Mouse (Mus musculus): ENCODE data around the gene Ndfip2. TPM values are rescaled to one million over a fixed set of nuclear protein-coding genes. Genes with fewer than 3 reads are reported as not detected.

Gene Ndfip2
- polyA plus RNA-seq, 1 experiment from 2014 or later = 124 TPM

- Histone ChIP-seq H3K36me3 (ENCODE audit: control insufficient read depth, insufficient read depth) (peaks cover 40% of the 10 kb centered on the region), H3K4me1 (replicated peaks; ENCODE audit: control insufficient read depth, insufficient read depth, low read length) (no peaks in the 10 kb centered on the region), H3K27me3 (replicated peaks; ENCODE audit: control insufficient read depth, insufficient read depth, low read length) (no peaks in the 10 kb centered on the region), H3K4me3 (ENCODE audit: low read depth, low read length) (no peak overlapping the region), H3K9ac (ENCODE audit: low read depth, low read length) (no peak overlapping the region), H3K4me2 (replicated peaks; ENCODE audit: low read depth) (no peak overlapping the region), H3K27ac (ENCODE audit: low read depth, low read length) (no peak overlapping the region), H3K9me3 (ENCODE audit: control insufficient read depth) (no peaks in the 10 kb centered on the region)
- ATAC-seq = no peak
- 0 out of 2 replicates have a peak, but pooled peaks have one; percentile 25 for TF ChIP-seq CTCF (IDR thresholded peaks at IDR 0.05; ENCODE audit: low read depth)
- 79% methylated on average over 4 of the region's 4 CpGs for WGBS
Observed at GRCm38 (mm10) chr14:105307716-105308115, 49.3 kb downstream of the Ndfip2 start.

- no peak overlapping the region for H3K4me3 ChIP-seq (ENCODE audit: low read depth, low read length)
- TF ChIP-seq CTCF (IDR thresholded peaks at IDR 0.05; ENCODE audit: low read depth) = no peak
- H3K36me3 ChIP-seq (ENCODE audit: control insufficient read depth, insufficient read depth) = peaks cover 15% of the 10 kb centered on the region
- no peak for ATAC-seq
- H3K9me3 ChIP-seq (ENCODE audit: control insufficient read depth) = no peaks in the 10 kb centered on the region
- no peak overlapping the region for H3K27ac ChIP-seq (ENCODE audit: low read depth, low read length)
- no peak overlapping the region for H3K9ac ChIP-seq (ENCODE audit: low read depth, low read length)
- H3K4me2 ChIP-seq (replicated peaks; ENCODE audit: low read depth) = no peak overlapping the region
- H3K27me3 ChIP-seq (replicated peaks; ENCODE audit: control insufficient read depth, insufficient read depth, low read length) = no peaks in the 10 kb centered on the region
- H3K4me1 ChIP-seq (replicated peaks; ENCODE audit: control insufficient read depth, insufficient read depth, low read length) = no peaks in the 10 kb centered on the region
- WGBS = 89% methylated on average over 4 of the region's 4 CpGs
Observed at GRCm38 (mm10) chr14:105312366-105312765, 54.0 kb downstream of the Ndfip2 start.

GRCm38 (mm10) chr14:105312944-105313343 is 54.6 kb downstream of the Ndfip2 start:
- ATAC-seq = peak; percentile 51; the same call in 1 of the 2 replicates
- Histone ChIP-seq H3K4me2 (replicated peaks; ENCODE audit: low read depth) (no peak overlapping the region), H3K9ac (ENCODE audit: low read depth, low read length) (no peak overlapping the region), H3K27ac (ENCODE audit: low read depth, low read length) (no peak overlapping the region), H3K4me1 (replicated peaks; ENCODE audit: control insufficient read depth, insufficient read depth, low read length) (no peaks in the 10 kb centered on the region), H3K27me3 (replicated peaks; ENCODE audit: control insufficient read depth, insufficient read depth, low read length) (no peaks in the 10 kb centered on the region), H3K36me3 (ENCODE audit: control insufficient read depth, insufficient read depth) (peaks cover 13% of the 10 kb centered on the region), H3K4me3 (ENCODE audit: low read depth, low read length) (no peak overlapping the region), H3K9me3 (ENCODE audit: control insufficient read depth) (no peaks in the 10 kb centered on the region)
- no peak for TF ChIP-seq CTCF (IDR thresholded peaks at IDR 0.05; ENCODE audit: low read depth)
- WGBS = 96% methylated on average over 2 of the region's 2 CpGs

GRCm38 (mm10) chr14:105313877-105314276 is 55.5 kb downstream of the Ndfip2 start:
- H3K4me3 ChIP-seq (ENCODE audit: low read depth, low read length) = no peak overlapping the region
- peak; percentile 70 for TF ChIP-seq CTCF (IDR thresholded peaks at IDR 0.05; ENCODE audit: low read depth)
- H3K27ac ChIP-seq (ENCODE audit: low read depth, low read length) = no peak overlapping the region
- no peak overlapping the region for H3K9ac ChIP-seq (ENCODE audit: low read depth, low read length)
- H3K4me1 ChIP-seq (replicated peaks; ENCODE audit: control insufficient read depth, insufficient read depth, low read length) = no peaks in the 10 kb centered on the region
- no peaks in the 10 kb centered on the region for H3K27me3 ChIP-seq (replicated peaks; ENCODE audit: control insufficient read depth, insufficient read depth, low read length)
- no peaks in the 10 kb centered on the region for H3K9me3 ChIP-seq (ENCODE audit: control insufficient read depth)
- WGBS = 49% methylated on average over 5 of the region's 5 CpGs
- peaks cover 11% of the 10 kb centered on the region for H3K36me3 ChIP-seq (ENCODE audit: control insufficient read depth, insufficient read depth)
- no peak for ATAC-seq
- H3K4me2 ChIP-seq (replicated peaks; ENCODE audit: low read depth) = no peak overlapping the region

GRCm38 (mm10) chr14:105321712-105322111 is 63.3 kb downstream of the Ndfip2 start:
- Histone ChIP-seq H3K9me3 (ENCODE audit: control insufficient read depth) (no peaks in the 10 kb centered on the region), H3K4me2 (replicated peaks; ENCODE audit: low read depth) (no peak overlapping the region), H3K9ac (ENCODE audit: low read depth, low read length) (no peak overlapping the region), H3K4me3 (ENCODE audit: low read depth, low read length) (no peak overlapping the region), H3K27me3 (replicated peaks; ENCODE audit: control insufficient read depth, insufficient read depth, low read length) (no peaks in the 10 kb centered on the region), H3K4me1 (replicated peaks; ENCODE audit: control insufficient read depth, insufficient read depth, low read length) (no peaks in the 10 kb centered on the region), H3K27ac (ENCODE audit: low read depth, low read length) (no peak overlapping the region), H3K36me3 (ENCODE audit: control insufficient read depth, insufficient read depth) (no peaks in the 10 kb centered on the region)
- no peak for TF ChIP-seq CTCF (IDR thresholded peaks at IDR 0.05; ENCODE audit: low read depth)
- ATAC-seq = no peak
- WGBS = 47% methylated on average over 3 of the region's 3 CpGs

GRCm38 (mm10) chr14:105322829-105323228 is 64.5 kb downstream of the Ndfip2 start:
- Histone ChIP-seq H3K27ac (ENCODE audit: low read depth, low read length) (no peak overlapping the region), H3K36me3 (ENCODE audit: control insufficient read depth, insufficient read depth) (no peaks in the 10 kb centered on the region), H3K27me3 (replicated peaks; ENCODE audit: control insufficient read depth, insufficient read depth, low read length) (no peaks in the 10 kb centered on the region), H3K4me1 (replicated peaks; ENCODE audit: control insufficient read depth, insufficient read depth, low read length) (no peaks in the 10 kb centered on the region), H3K4me2 (replicated peaks; ENCODE audit: low read depth) (no peak overlapping the region), H3K4me3 (ENCODE audit: low read depth, low read length) (no peak overlapping the region), H3K9me3 (ENCODE audit: control insufficient read depth) (no peaks in the 10 kb centered on the region), H3K9ac (ENCODE audit: low read depth, low read length) (no peak overlapping the region)
- WGBS = 86% methylated on average over 5 of the region's 5 CpGs
- no peak for ATAC-seq
- TF ChIP-seq CTCF (IDR thresholded peaks at IDR 0.05; ENCODE audit: low read depth) = no peak

- Histone ChIP-seq H3K27ac (ENCODE audit: low read depth, low read length) (no peak overlapping the region), H3K4me1 (replicated peaks; ENCODE audit: control insufficient read depth, insufficient read depth, low read length) (no peaks in the 10 kb centered on the region), H3K9me3 (ENCODE audit: control insufficient read depth) (no peaks in the 10 kb centered on the region), H3K9ac (ENCODE audit: low read depth, low read length) (no peak overlapping the region), H3K4me2 (replicated peaks; ENCODE audit: low read depth) (no peak overlapping the region), H3K4me3 (ENCODE audit: low read depth, low read length) (no peak overlapping the region), H3K27me3 (replicated peaks; ENCODE audit: control insufficient read depth, insufficient read depth, low read length) (no peaks in the 10 kb centered on the region), H3K36me3 (ENCODE audit: control insufficient read depth, insufficient read depth) (no peaks in the 10 kb centered on the region)
- WGBS = 88% methylated on average over 9 of the region's 9 CpGs
- no peak for TF ChIP-seq CTCF (IDR thresholded peaks at IDR 0.05; ENCODE audit: low read depth)
- no peak for ATAC-seq
Observed at GRCm38 (mm10) chr14:105323448-105323847, 65.1 kb downstream of the Ndfip2 start.
